Mouse (Mus musculus) CH12.LX (cell line): ENCODE results near the gene Helz.

ENCODE experiments used
- CHD1 ChIP-seq: IDR thresholded peaks from 2 replicates; pipeline ENCODE4 v1.6.1; 2012; ENCODE audit warnings: low read depth, low read length, improper control_type of control experiment, inconsistent platforms
- CTCF ChIP-seq, 2 experiments: IDR thresholded peaks in 1 of 2; conservative IDR thresholded peaks in 1 of 2; 2 replicates each; pipeline ENCODE4 v1.5.1; 2011 to 2012; ENCODE audit warnings: low read depth in 2 of 2, low read length in 2 of 2, improper control_type of control experiment in 1 of 2, inconsistent platforms in 1 of 2, mild to moderate bottlenecking in 1 of 2, moderate library complexity in 1 of 2
- EP300 ChIP-seq: IDR thresholded peaks from 2 replicates; pipeline ENCODE4 v1.6.1; 2011; ENCODE audit warnings: low read length, improper control_type of control experiment
- MAFK ChIP-seq: IDR thresholded peaks from 2 replicates; pipeline ENCODE4 v1.6.1; 2011; ENCODE audit warnings: low read length, improper control_type of control experiment; ENCODE audit not compliant: insufficient replicate concordance
- POLR2A ChIP-seq: IDR thresholded peaks from 2 replicates; pipeline ENCODE4 v1.6.1; 2011; ENCODE audit warnings: low read depth, mild to moderate bottlenecking, improper control_type of control experiment, low read length
- RAD21 ChIP-seq: IDR thresholded peaks from 2 replicates; pipeline ENCODE4 v1.6.1; 2011; ENCODE audit warnings: low read depth, mild to moderate bottlenecking, low read length, improper control_type of control experiment, moderate library complexity
- RCOR1 ChIP-seq: conservative IDR thresholded peaks from 2 replicates; pipeline ENCODE4 v1.6.1; 2012; ENCODE audit warnings: low read depth, mild to moderate bottlenecking, inconsistent platforms, low read length, improper control_type of control experiment
- USF1 ChIP-seq: IDR thresholded peaks from 2 replicates; pipeline ENCODE4 v1.6.1; 2014; ENCODE audit warnings: low read depth, mild to moderate bottlenecking, inconsistent platforms, low read length, improper control_type of control experiment
- ZKSCAN1 ChIP-seq: IDR thresholded peaks from 2 replicates; pipeline ENCODE4 v1.6.1; 2012; ENCODE audit warnings: low read depth, inconsistent platforms, low read length, improper control_type of control experiment, borderline replicate concordance
- ZNF384 ChIP-seq: IDR thresholded peaks from 2 replicates; pipeline ENCODE4 v1.6.1; 2012; ENCODE audit warnings: low read depth, low read length, improper control_type of control experiment, inconsistent platforms

DNA sequence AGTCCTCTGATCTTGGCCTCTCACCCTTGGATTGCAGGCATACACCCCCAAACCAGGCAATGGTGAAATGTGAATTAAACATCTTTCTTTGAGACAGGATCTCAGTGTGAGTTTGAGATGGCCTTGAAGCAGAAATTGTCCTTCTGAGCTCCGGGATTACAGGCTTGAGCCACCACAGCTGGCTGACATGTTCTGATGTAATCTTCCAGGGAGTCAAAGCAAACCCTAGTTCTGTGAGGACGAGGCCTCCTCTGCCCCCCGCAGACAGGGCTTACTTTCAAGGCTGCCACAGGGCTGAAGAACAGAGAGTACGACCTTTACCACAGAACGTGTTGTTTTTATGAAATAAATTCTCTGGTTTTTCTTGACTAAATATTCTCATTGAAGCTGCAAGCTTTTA is 126.3 kb downstream of the Helz start:
- TF ChIP-seq CTCF (conservative IDR thresholded peaks at IDR 0.05 in 1 of 2, IDR thresholded peaks at IDR 0.05 in 1 of 2; ENCODE audit: low read depth in 2 of 2, low read length in 2 of 2) (no peak), POLR2A (no peak), RCOR1 (no peak), ZNF384 (no peak), CHD1 (no peak), RAD21 (no peak), EP300 (no peak), ZKSCAN1 (no peak), MAFK (no peak), USF1 (no peak)
